Mouse (Mus musculus) CH12.LX (cell line): ENCODE measurements around the gene Dtl. TPM values are rescaled to one million over a fixed set of nuclear protein-coding genes. Genes with fewer than 3 reads are reported as not detected.
A peak's percentile ranks its signal among the peaks of the same experiment; 100 is the strongest.

Source experiments
- DNase-seq: peaks from one replicate; pipeline ENCODE4 v3.0.0-alpha.2; 2013; ENCODE audit errors: extremely low read depth
- H3K27ac ChIP-seq: 2 replicates; pipeline ENCODE4 v1.5.1; 2012; ENCODE audit warnings: low read depth, mild to moderate bottlenecking, control low read depth, moderate library complexity; ENCODE audit not compliant: insufficient read depth
- H3K27me3 ChIP-seq: replicated peaks from 2 replicates; pipeline ENCODE3; 2012; ENCODE audit warnings: inconsistent platforms
- H3K36me3 ChIP-seq, 2 experiments: replicated peaks in 1 of 2; 2 replicates each; pipeline versions ENCODE3 to v1.6.1; 2012; ENCODE audit warnings: inconsistent platforms in 1 of 2, low read length in 1 of 2, mild to moderate bottlenecking in 1 of 2, mixed read lengths in 1 of 2, moderate library complexity in 1 of 2; ENCODE audit not compliant: control insufficient read depth in 1 of 2, insufficient read depth in 1 of 2
- H3K4me1 ChIP-seq, 2 experiments: 2 replicates each; pipeline ENCODE4 v1.6.1; 2012; ENCODE audit warnings: inconsistent platforms in 1 of 2, moderate library complexity in 1 of 2; ENCODE audit not compliant: insufficient read depth in 2 of 2, control insufficient read depth in 1 of 2
- H3K4me2 ChIP-seq: 2 replicates; pipeline ENCODE4 v1.6.1; 2012; ENCODE audit warnings: low read depth, mild to moderate bottlenecking, control low read depth; ENCODE audit not compliant: poor library complexity, insufficient read depth, severe bottlenecking
- H3K4me3 ChIP-seq, 3 experiments: fragments of 150-350 bp in 1 of 3; sonication (generic) in 1 of 3; replicated peaks in 1 of 3; 2 replicates each; pipeline versions ENCODE3 to v1.5.1; 2011 to 2012; ENCODE audit warnings: low read depth in 2 of 3, low read length in 2 of 3, mild to moderate bottlenecking in 2 of 3, moderate library complexity in 2 of 3, control low read depth in 1 of 3, improper control_type of control experiment in 1 of 3, inconsistent platforms in 1 of 3, mixed read lengths in 1 of 3; ENCODE audit not compliant: poor library complexity in 1 of 3
- H3K79me2 ChIP-seq: replicated peaks from 2 replicates; pipeline ENCODE4 v1.6.1; 2012; ENCODE audit warnings: mild to moderate bottlenecking, moderate library complexity; ENCODE audit not compliant: control insufficient read depth, poor library complexity, insufficient read depth, severe bottlenecking; ENCODE audit errors: extremely low read depth
- H3K9ac ChIP-seq: 2 replicates; pipeline ENCODE4 v1.6.1; 2012; ENCODE audit warnings: low read depth, mild to moderate bottlenecking, control low read depth, moderate library complexity; ENCODE audit not compliant: insufficient read depth
- H3K9me3 ChIP-seq: replicated peaks from 2 replicates; pipeline ENCODE3; 2012; ENCODE audit warnings: low read length, inconsistent platforms, mixed read lengths
- BHLHE40 ChIP-seq: IDR thresholded peaks from 2 replicates; pipeline ENCODE4 v1.6.1; 2011; ENCODE audit warnings: mild to moderate bottlenecking, low read depth, low read length, improper control_type of control experiment
- CHD1 ChIP-seq: IDR thresholded peaks from 2 replicates; pipeline ENCODE4 v1.6.1; 2012; ENCODE audit warnings: low read depth, low read length, improper control_type of control experiment, inconsistent platforms
- CHD2 ChIP-seq: IDR thresholded peaks from 2 replicates; pipeline ENCODE4 v1.6.1; 2011; ENCODE audit warnings: low read length, improper control_type of control experiment
- CTCF ChIP-seq, 2 experiments: IDR thresholded peaks in 1 of 2; conservative IDR thresholded peaks in 1 of 2; 2 replicates each; pipeline ENCODE4 v1.5.1; 2011 to 2012; ENCODE audit warnings: low read depth in 2 of 2, low read length in 2 of 2, improper control_type of control experiment in 1 of 2, inconsistent platforms in 1 of 2, mild to moderate bottlenecking in 1 of 2, moderate library complexity in 1 of 2
- E2F4 ChIP-seq: IDR thresholded peaks from 2 replicates; pipeline ENCODE4 v1.6.1; 2011; ENCODE audit warnings: low read depth, low read length, improper control_type of control experiment; ENCODE audit not compliant: insufficient replicate concordance
- ELF1 ChIP-seq: IDR thresholded peaks from 2 replicates; pipeline ENCODE4 v1.6.1; 2014; ENCODE audit warnings: low read depth, mild to moderate bottlenecking, inconsistent platforms, low read length, improper control_type of control experiment
- EP300 ChIP-seq: IDR thresholded peaks from 2 replicates; pipeline ENCODE4 v1.6.1; 2011; ENCODE audit warnings: low read length, improper control_type of control experiment
- ETS1 ChIP-seq: conservative IDR thresholded peaks from 2 replicates; pipeline ENCODE4 v1.6.1; 2012; ENCODE audit warnings: low read depth, mild to moderate bottlenecking, inconsistent platforms, low read length, improper control_type of control experiment, moderate library complexity
- GABPA ChIP-seq: IDR thresholded peaks from 2 replicates; pipeline ENCODE4 v1.6.1; 2012; ENCODE audit warnings: low read depth, low read length, improper control_type of control experiment, inconsistent platforms; ENCODE audit not compliant: insufficient replicate concordance
- HCFC1 ChIP-seq: IDR thresholded peaks from 2 replicates; pipeline ENCODE4 v1.6.1; 2012; ENCODE audit warnings: low read depth, mild to moderate bottlenecking, inconsistent platforms, low read length, improper control_type of control experiment
- IRF4 ChIP-seq: IDR thresholded peaks from 2 replicates; pipeline ENCODE4 v1.6.1; 2014; ENCODE audit warnings: low read depth, mild to moderate bottlenecking, inconsistent platforms, low read length, improper control_type of control experiment
- JUN ChIP-seq: IDR thresholded peaks from 2 replicates; pipeline ENCODE4 v1.6.1; 2011; ENCODE audit warnings: low read depth, mild to moderate bottlenecking, low read length, improper control_type of control experiment, moderate library complexity; ENCODE audit not compliant: insufficient read depth
- JUND ChIP-seq: conservative IDR thresholded peaks from 2 replicates; pipeline ENCODE4 v1.6.1; 2011; ENCODE audit warnings: low read depth, low read length, improper control_type of control experiment
- MAX ChIP-seq: IDR thresholded peaks from 2 replicates; pipeline ENCODE4 v1.6.1; 2011; ENCODE audit warnings: low read length, improper control_type of control experiment
- MEF2A ChIP-seq: IDR thresholded peaks from 2 replicates; pipeline ENCODE4 v1.6.1; 2014; ENCODE audit warnings: low read depth, mild to moderate bottlenecking, inconsistent platforms, low read length, improper control_type of control experiment, borderline replicate concordance
- MXI1 ChIP-seq: IDR thresholded peaks from 2 replicates; pipeline ENCODE4 v1.6.1; 2011; ENCODE audit warnings: mild to moderate bottlenecking, low read depth, low read length, improper control_type of control experiment
- MYC ChIP-seq: IDR thresholded peaks from 2 replicates; pipeline ENCODE4 v1.6.1; 2011; ENCODE audit warnings: low read depth, mild to moderate bottlenecking, improper control_type of control experiment, low read length
- NELFE ChIP-seq: IDR thresholded peaks from 2 replicates; pipeline ENCODE4 v1.6.1; 2011; ENCODE audit warnings: low read depth, low read length, improper control_type of control experiment
- NRF1 ChIP-seq: IDR thresholded peaks from 2 replicates; pipeline ENCODE4 v1.6.1; 2014; ENCODE audit warnings: low read depth, mild to moderate bottlenecking, inconsistent platforms, low read length, improper control_type of control experiment, moderate library complexity
- PAX5 ChIP-seq: IDR thresholded peaks from 2 replicates; pipeline ENCODE4 v1.6.1; 2012; ENCODE audit warnings: low read length, inconsistent platforms, mixed read lengths
- POLR2A ChIP-seq: IDR thresholded peaks from 2 replicates; pipeline ENCODE4 v1.6.1; 2011; ENCODE audit warnings: low read depth, mild to moderate bottlenecking, improper control_type of control experiment, low read length
- POLR2AphosphoS2 ChIP-seq: IDR thresholded peaks from 2 replicates; pipeline ENCODE4 v1.6.1; 2011; ENCODE audit warnings: low read depth, low read length, improper control_type of control experiment
- RCOR1 ChIP-seq: conservative IDR thresholded peaks from 2 replicates; pipeline ENCODE4 v1.6.1; 2012; ENCODE audit warnings: low read depth, mild to moderate bottlenecking, inconsistent platforms, low read length, improper control_type of control experiment
- SMC3 ChIP-seq: IDR thresholded peaks from 2 replicates; pipeline ENCODE4 v1.6.1; 2011; ENCODE audit warnings: low read depth, low read length, improper control_type of control experiment
- UBTF ChIP-seq: IDR thresholded peaks from 2 replicates; pipeline ENCODE4 v1.6.1; 2012; ENCODE audit warnings: low read depth, mild to moderate bottlenecking, inconsistent platforms, low read length, improper control_type of control experiment, moderate library complexity
- USF1 ChIP-seq: IDR thresholded peaks from 2 replicates; pipeline ENCODE4 v1.6.1; 2014; ENCODE audit warnings: low read depth, mild to moderate bottlenecking, inconsistent platforms, low read length, improper control_type of control experiment
- ZC3H11A ChIP-seq: IDR thresholded peaks from 2 replicates; pipeline ENCODE4 v1.6.1; 2012; ENCODE audit warnings: low read depth, mild to moderate bottlenecking, inconsistent platforms, low read length, improper control_type of control experiment
- ZKSCAN1 ChIP-seq: IDR thresholded peaks from 2 replicates; pipeline ENCODE4 v1.6.1; 2012; ENCODE audit warnings: low read depth, inconsistent platforms, low read length, improper control_type of control experiment, borderline replicate concordance
- ZMIZ1 ChIP-seq: IDR thresholded peaks from 2 replicates; pipeline ENCODE4 v1.6.1; 2012; ENCODE audit warnings: low read depth, mild to moderate bottlenecking, inconsistent platforms, low read length, improper control_type of control experiment
- ZNF384 ChIP-seq: IDR thresholded peaks from 2 replicates; pipeline ENCODE4 v1.6.1; 2012; ENCODE audit warnings: low read depth, low read length, improper control_type of control experiment, inconsistent platforms
- dilution Hi-C: fragments of 300-500 bp; cut with MboI; formaldehyde crosslinking; loops from 2 replicates; pipeline ENCODE4 v1.14.3; 2020; ENCODE audit warnings: low sequenced_read_pairs; ENCODE audit not compliant: extremely low pct_unique_long_range_greater_than_20kb, extremely low pct_ligation_motif_present
- in situ Hi-C: fragments of 300-500 bp; cut with MboI; formaldehyde crosslinking; loops from 3 replicates; pipeline ENCODE4 v1.14.3; 2019; ENCODE audit warnings: low sequenced_read_pairs, low pct_ligation_motif_present, low pct_unique_long_range_greater_than_20kb, mixed read lengths
- polyA plus RNA-seq: library from polyadenylated mRNA; unstranded; fragments of >175 nt; gene quantifications from 2 replicates; pipeline ENCODE4 v1.2.1, GENCODE M21; 2012; ENCODE audit warnings: low read depth; ENCODE audit not compliant: insufficient read length
- total RNA-seq, 2 experiments: library from RNA; depleted of rRNA; stranded (reverse); fragments of 300-350 nt in 1 of 2; fragments of >200 nt in 1 of 2; gene quantifications; 2 replicates each; pipeline ENCODE4 v1.2.3; 2012 to 2014

The Dtl gene
- total and polyA plus RNA-seq, 3 experiments, result 31.8 to 65.2 (median 37.9) TPM

GRCm38 (mm10) chr1:191579524-191579923 lies 4.2 kb upstream of the Dtl start:
- in situ Hi-C loops, result loop anchor here (5.0 kb wide), 1 partner anchor 233 kb away; no protein-coding TSS in a partner anchor
- peaks cover 27 to 65% of the 10 kb centered on the region in 2 experiments for H3K36me3 ChIP-seq
- DNase-seq, result no peak
- peaks cover 9 to 23% of the 10 kb centered on the region in 2 experiments for H3K4me1 ChIP-seq
- H3K9me3 ChIP-seq, result peaks cover 12% of the 10 kb centered on the region
- TF ChIP-seq MYC (no peak), NELFE (no peak), MXI1 (no peak), CTCF (conservative IDR thresholded peaks at IDR 0.05 in 1 of 2, IDR thresholded peaks at IDR 0.05 in 1 of 2; ENCODE audit: low read depth in 2 of 2, low read length in 2 of 2) (no peak), E2F4 (no peak), CHD1 (no peak), MEF2A (no peak), EP300 (no peak), MAX (no peak), ZC3H11A (no peak), ZMIZ1 (no peak), ZNF384 (no peak), IRF4 (no peak), POLR2AphosphoS2 (no peak), HCFC1 (no peak), JUND (no peak), CHD2 (no peak), PAX5 (no peak), USF1 (no peak), ETS1 (no peak)
- H3K79me2 ChIP-seq, result peaks cover 59% of the 10 kb centered on the region
- no peak overlapping the region for H3K27ac ChIP-seq
- H3K9ac ChIP-seq, result no peak overlapping the region
- no peak overlapping the region for H3K4me2 ChIP-seq
- H3K4me3 ChIP-seq, result no peak overlapping the region
- dilution Hi-C loops, result no loop called here
- H3K27me3 ChIP-seq, result no peaks in the 10 kb centered on the region

GRCm38 (mm10) chr1:191574871-191575457 lies 380 bp downstream of the Dtl start:
- Histone ChIP-seq H3K4me3 (peak overlapping the region; percentile 89 to 96 (median 90)), H3K27me3 (no peaks in the 10 kb centered on the region), H3K4me2 (peak overlapping the region; percentile 98), H3K27ac (peak overlapping the region; percentile 81), H3K79me2 (peaks cover 78% of the 10 kb centered on the region), H3K9me3 (peaks cover 8% of the 10 kb centered on the region), H3K36me3 (peaks cover 5 to 35% of the 10 kb centered on the region in 2 experiments), H3K9ac (peak overlapping the region; percentile 82), H3K4me1 (peaks cover 9 to 48% of the 10 kb centered on the region in 2 experiments)
- in situ Hi-C loops (loop anchor here (5.0 kb wide), 1 partner anchor 237 kb away; no protein-coding TSS in a partner anchor), dilution Hi-C loops (no loop called here)
- TF ChIP-seq USF1, result no peak
- peak; percentile 41; the same call in 1 of the 2 replicates for TF ChIP-seq NRF1
- no peak; the same call in 1 of the 2 replicates for TF ChIP-seq CHD1
- TF ChIP-seq CHD2, result peak; percentile 92
- TF ChIP-seq JUND, result no peak
- TF ChIP-seq ETS1, result 0 out of 2 replicates have a peak, but pooled peaks have one; percentile 30
- peak; percentile 91 for TF ChIP-seq MXI1
- TF ChIP-seq RCOR1, result 0 out of 2 replicates have a peak, but pooled peaks have one; percentile 23
- TF ChIP-seq ELF1, result no peak
- peak; percentile 55 for TF ChIP-seq BHLHE40
- peak; percentile 21; the same call in 1 of the 2 replicates for TF ChIP-seq POLR2A
- no peak for TF ChIP-seq SMC3
- TF ChIP-seq ZMIZ1, result peak; percentile 34
- TF ChIP-seq MYC, result peak; percentile 84
- TF ChIP-seq HCFC1, result peak; percentile 9; the same call in 1 of the 2 replicates
- TF ChIP-seq E2F4, result 0 out of 2 replicates have a peak, but pooled peaks have one; percentile 22
- no peak for TF ChIP-seq JUN
- TF ChIP-seq ZKSCAN1, result no peak
- TF ChIP-seq GABPA, result no peak
- TF ChIP-seq NELFE, result peak; percentile 53; the same call in 1 of the 2 replicates
- peak; percentile 14; the same call in 1 of the 2 replicates for TF ChIP-seq EP300
- peak; percentile 56 for TF ChIP-seq MAX
- no peak for TF ChIP-seq UBTF
- DNase-seq, result peak; percentile 86
